Mouse (Mus musculus) CD4-positive, CD25-positive, alpha-beta regulatory T cell, adult 4 months (primary cell): ENCODE measurements around the gene Mcub. TPM values are rescaled to one million over a fixed set of nuclear protein-coding genes. Genes with fewer than 3 reads are reported as not detected.
A peak's percentile ranks its signal among the peaks of the same experiment; 100 is the strongest.

Experiments
- ATAC-seq: one replicate; pipeline ENCODE4 v1.8.0; 2017
- polyA plus RNA-seq, 2 experiments: library from polyadenylated mRNA; unstranded; fragments of 100-300 nt; shearing (Covaris generic); gene quantifications; one replicate each; pipeline ENCODE4 v1.2.1; 2017

Mcub gene
- polyA plus RNA-seq: 10 to 100 TPM; 23.8 to 24.6 TPM

DNA sequence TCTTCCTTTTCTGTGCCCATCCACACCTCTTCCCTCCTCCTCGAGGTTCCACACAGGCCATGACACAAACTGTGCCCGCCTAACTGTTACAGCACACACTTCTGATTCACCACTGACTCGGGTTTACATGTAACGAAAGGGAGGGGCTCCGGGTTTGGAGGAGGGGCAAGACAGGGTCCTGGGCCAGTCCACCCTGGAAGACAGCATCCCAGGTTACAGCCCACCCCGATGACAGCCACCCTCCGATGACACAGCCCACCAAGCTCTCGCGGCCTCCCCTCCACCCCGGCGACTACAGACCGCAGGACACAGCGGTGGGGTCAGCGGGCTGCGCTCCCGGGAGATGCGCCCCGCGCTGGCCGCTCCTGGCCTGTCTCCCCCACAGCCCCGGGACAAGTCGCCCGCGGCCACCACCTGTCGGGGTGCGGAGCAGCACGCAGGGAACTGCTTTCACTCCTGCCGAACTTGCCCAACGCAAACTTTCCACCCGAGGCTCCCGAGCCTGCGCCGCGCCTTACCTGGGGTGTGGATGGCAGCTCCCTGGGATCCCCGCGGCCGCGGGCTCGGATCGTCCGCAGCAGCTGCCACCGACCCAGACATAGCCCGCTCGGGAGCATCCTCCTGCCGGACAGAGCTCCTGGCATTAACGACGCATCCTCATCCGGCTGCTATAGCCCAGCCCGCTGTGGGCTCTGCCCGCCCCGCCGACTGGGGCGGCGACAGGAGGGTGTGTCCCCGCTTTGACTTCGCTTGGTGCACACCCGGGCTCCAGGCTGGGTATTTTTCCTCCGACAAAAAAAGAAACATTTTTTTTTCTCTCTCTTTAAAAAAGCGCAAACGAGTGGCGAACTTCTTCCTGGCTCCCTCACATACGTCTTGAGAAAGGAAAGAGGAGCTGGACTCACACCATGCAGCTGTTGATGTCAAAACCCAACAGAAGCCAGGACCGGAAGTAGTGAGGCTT, at the start of gene Mcub:
Gene Mcub, minus strand, starts transcription at position 775 of the 964 bp plus-strand sequence.
- peak; percentile 93 for ATAC-seq

DNA sequence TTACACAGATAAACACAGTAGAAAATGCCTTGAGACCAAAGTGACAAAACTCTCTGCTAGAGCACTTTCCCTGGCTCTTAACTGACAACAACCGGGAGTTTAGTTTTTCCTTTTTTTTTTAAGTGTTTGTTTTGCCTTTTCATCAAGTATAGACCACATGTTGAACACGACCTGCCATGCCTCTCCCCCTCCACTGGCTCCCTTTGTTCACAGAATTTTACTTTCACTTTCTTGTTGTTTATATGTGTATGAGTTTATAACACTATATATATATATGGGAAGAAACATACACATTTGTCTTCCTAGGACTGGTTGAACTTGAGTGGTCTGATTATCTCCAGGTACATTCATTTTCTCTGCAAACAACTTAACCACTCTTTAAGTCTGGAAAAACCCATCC, 42.9 kb upstream of the Mcub start:
- ATAC-seq: peak; percentile 71

DNA sequence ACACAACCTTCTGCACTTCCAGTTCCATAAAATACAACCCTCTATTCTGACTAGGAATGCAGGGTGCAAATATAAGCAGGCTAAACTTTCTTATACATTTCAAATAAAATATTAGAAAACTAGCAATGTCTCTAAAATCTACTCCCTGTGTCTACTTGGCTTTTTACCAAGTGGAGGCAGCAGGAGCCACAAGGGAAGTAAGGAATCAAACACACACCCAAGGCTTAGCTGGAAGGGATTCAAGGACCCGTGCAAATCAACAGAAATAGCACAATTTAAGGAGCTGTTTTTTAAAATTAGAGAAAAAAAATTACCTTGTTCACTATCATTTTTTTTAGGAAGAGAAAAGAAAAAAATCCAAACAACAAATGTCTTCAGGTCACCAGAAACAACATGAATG, 41.2 kb upstream of the Mcub start:
- no peak for ATAC-seq

DNA sequence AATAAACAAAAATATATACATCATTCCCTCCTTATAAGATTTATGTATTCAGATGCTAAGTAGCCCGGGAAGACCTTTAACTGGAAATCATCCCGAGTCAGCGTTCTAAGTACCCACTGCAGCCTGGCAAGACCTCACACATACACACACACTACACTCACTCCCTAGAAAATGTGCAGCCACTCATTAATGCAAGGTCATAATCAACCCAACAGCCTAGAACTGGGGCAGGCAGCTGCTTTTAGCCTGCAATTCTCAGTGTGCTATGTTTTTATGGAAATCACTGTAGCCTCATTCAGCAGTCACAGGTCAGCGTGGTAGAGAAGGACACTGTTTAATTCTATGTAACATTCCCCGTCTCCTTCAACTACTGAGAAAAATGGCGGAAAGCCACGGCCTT, 36.1 kb upstream of the Mcub start:
- ATAC-seq: no peak

DNA sequence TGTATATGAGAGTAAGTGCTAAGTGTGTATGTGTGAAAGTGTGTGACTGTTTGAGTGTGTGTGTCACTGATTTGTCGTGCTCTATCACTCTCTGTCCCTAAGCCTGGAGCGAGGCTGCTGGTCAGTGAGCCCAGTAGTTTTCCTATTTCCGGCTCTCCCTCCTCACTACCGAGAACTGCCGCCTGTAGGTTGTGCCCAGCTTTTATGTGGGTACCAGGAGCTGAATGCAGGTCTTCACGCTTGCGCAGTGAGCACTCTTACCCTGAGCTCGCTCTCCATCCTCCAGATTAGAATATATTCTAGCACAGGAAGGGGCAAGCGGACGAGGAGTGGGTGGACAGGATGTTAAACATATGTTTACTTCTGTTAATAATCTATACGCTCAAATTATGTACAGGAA, 30.9 kb upstream of the Mcub start:
- no peak for ATAC-seq

DNA sequence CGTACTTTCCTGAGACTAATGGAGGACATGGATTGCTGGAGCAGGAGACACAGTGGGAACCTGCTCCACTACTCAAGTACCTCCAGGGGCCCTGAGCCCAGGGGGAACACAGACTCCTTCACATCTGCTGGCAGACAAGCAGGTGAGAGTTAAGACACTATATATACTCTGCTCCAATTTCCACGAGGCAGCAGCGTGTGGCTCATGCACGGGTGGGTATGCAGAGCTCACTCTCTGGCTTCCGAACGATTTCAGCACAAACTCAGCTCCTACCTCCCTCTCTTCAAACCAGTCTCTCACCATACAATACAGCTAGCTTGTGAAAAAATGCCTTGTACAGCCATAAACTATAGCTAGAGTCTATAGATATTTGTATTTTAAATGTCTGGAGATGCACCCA, 28.5 kb upstream of the Mcub start:
- no peak for ATAC-seq

DNA sequence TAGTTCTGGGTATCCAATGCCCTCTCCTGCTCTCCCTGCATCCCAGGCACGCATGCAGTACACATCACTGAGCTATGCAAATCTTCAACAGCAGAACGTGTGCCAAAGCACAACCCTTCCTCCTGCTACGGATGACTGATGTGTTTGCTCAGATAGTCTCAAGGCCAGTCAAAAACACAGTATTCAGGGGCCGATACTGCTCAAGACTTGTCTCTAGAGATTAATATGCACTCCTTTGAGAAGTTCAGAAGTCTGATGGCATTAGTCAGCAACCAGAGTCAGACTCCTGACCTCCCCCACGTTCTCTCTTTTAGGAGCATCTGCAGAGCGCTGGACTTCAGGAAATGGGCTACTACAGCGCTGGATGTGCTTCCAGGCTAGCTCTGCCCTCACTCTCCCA, 28.0 kb upstream of the Mcub start:
- ATAC-seq: no peak

DNA sequence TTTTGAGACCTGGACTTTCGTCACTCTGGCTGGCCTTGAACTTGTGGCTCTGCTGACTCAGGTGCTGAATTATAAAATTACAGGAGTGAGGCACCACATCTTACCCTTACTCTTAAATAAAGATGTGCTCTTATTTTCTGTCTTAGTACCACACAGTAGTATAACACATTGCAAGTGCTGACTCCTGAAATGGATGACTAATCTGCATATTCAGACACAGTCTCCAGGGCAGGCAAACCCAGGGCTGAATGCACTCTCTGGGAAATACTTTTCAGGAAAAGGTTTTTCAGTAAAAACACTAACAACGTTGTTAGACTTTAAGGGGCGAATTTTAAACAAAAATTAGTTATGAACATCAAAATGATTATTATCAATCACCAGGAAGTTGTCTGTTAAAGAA, 27.3 kb upstream of the Mcub start:
- ATAC-seq: no peak

DNA sequence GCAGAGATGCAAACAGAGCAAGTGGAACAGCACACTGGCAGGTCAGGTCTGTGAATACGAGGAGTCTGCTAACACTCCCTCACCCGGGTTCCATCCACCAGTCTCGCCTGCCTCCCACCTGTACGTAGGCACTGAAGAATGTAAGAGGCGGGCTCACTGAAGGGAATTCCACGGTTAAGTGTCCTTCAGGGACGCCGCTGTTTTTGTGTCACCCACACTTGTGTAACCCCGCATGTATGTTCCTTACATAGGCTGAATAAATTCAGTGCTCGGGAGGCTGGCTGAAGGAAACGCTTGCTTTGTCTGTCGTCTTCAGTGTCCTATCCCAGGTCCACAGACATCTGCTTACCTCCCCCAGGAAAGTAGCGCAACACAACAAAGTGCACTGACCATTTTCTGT, 17.3 kb upstream of the Mcub start:
- ATAC-seq: no peak

DNA sequence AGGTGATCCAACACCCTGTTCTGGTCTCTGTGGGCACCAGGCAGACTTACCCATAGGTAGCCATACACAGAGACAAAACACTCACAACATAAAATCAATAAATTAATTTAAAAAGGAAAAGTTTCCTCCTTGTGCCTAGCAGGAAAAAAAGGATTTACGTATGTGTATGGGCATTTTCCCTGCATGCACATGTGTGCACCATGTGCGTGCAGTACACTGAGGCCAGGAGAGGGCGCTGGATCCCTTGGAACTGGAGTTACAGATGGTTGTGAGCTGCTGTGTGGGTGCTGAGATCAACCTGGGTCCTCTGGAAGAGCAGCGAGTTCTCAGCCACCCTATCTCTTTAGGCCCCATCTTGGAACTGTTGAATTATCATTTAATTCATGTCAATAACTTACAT, 15.3 kb upstream of the Mcub start:
- no peak for ATAC-seq

DNA sequence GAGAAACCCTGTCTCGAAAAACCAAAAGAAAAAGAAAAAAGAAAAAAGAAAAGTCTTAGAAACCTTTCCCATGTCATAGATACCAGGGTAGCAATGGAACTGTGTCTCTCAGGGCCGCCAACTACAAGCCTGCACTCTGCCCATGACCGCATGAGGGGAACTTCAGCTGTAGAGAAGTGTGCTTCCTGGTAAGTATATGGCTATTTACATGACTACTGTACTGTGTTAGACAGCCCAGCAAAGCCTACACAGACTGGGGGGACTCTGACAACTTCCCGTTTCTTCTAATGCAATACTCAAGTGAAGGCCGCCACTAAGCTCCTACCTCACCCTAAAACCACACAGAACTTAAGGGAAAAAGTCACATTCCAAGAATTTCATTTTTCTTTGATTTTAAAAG, 14.8 kb upstream of the Mcub start:
- no peak for ATAC-seq

DNA sequence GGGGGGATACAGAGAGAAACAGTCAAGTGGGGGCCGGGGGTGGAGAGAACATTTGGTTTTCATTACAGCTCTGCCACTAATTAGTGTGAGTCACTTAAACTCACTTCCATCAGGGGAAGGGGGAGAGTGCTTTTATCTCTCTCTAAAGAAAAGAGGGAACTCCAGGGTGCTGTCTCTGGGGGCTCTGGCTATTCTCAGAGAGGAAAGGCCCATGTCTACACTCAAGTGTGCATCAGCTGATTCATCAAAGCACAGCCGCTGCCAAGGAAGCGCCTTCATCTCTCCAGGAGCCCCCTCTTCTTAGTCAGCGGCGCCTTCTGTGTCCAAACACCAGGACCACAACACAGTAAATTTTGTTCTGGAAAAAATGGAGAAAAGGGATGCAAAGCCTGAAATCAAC, 12.3 kb upstream of the Mcub start:
- no peak for ATAC-seq

DNA sequence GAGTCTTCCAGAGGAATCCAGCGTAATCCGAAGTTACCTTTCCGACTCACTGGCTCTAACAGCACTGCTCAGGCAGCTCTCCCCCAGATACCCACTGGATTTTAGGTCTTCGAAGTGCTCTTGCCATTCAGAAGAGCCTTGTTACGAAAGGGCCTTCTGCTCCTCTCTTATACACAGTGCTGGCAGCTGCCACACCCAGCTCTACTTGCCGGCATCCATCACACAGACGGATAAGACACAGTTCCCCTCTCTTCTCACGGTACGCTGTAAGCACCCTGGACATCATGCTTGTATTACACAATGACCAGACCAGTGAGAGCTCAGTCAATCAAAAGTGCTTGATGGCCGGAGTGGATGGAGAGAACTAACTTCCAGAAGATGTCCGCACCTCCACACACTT, 11.8 kb upstream of the Mcub start:
- ATAC-seq: no peak

DNA sequence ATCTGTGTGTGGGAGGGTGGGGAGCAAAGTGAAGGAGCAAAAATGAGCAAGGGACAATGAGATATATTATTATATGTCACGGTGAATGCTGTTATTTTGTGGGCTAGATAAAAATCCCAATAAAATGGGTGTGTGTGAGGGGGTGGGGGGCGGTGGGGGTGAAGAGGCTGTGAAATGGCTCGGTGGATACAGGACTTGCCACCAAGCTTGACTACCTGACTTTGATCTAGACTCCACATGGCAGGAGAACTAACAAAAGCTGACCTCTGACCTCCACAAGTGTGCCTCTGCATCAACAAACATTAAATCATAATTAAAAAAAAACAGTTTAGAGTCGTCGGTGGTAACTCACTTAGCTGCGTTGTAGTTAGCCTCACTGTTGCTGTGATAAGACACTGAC, 9.5 kb upstream of the Mcub start:
- ATAC-seq: no peak

DNA sequence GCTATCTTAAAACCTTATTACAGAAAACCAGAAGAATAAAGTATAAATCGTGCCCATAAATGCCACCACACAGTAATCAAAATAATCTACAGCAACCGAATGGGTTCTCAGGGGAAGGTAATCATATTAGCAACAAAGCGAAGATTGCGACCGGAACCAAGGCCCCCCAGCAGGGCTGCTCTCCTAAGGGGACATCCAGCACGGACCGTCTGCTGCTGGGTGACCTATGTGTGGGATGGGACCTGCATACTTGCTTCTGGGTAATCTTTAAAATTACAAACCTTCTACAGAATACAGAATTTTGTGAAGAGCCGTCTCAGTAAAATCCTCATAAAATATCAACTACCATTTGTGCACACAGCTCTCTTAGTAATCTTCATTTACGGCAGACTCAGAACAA, 8.7 kb upstream of the Mcub start:
- ATAC-seq: no peak

DNA sequence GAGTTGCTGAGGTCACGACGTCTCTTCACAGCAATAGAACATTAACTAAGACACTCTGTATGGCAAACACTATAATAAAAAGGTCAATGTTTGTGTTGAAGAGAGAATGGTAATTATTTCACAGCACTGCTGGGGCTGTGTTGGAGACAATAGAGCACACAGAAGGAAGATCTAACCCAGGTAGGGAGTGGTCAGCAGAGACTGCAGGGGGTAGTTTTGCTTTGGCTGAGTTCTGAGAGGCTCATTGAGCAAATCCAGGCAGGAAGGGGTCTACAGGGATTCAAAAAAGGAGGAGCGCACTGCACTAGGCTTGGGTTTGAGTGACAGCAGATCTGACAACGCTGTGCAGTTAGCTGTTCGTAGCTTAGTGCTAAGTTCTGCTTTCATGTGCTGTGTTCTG, 6.3 kb upstream of the Mcub start:
- ATAC-seq: no peak

DNA sequence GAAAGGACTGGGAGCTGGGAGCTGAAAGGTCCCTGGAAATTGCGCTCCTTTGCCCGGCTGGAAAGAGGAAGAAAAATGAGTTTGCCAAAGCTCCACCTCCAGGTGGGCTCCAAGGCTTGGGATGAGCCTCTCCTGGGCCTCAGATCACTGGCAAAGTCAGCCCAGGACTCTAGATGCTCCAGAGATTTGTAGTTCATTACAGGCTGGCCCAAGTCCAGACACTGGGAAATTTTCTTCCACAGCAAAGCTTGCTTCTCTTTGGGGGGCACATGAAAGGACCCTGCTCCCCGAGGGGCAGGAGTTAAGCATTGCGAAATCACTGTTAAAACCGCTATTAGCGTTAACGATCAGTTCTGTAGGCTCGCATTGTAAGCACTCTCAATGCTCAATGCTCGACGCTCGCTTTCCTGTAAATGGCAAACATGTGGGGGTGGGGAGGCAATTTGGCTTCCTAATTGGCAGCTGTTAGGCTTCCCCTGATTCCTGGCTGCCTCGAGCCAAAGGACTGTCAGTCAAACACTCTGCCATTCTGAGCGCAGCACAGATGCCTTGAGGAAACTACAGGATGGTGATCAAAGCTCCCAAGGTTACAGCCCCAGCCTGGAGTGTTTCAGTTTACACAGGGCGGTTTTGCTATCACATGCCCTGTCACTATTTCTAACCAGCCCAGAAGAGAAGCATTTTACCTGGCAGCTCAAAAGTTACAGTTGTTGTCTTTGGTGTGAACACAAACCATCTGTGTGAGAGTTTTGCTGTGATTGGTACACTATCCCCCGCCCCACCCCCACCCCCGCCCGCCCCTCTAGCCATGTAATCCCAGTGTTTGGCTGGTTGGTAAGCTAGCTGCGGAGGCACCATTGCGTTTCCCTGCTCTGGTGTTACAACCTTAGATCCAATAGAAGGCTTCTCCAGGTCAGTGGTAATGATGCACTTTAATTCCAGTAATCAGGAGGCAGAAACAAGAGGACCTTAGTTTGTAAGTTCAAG, 816 bp upstream of the Mcub start:
- no peak for ATAC-seq

DNA sequence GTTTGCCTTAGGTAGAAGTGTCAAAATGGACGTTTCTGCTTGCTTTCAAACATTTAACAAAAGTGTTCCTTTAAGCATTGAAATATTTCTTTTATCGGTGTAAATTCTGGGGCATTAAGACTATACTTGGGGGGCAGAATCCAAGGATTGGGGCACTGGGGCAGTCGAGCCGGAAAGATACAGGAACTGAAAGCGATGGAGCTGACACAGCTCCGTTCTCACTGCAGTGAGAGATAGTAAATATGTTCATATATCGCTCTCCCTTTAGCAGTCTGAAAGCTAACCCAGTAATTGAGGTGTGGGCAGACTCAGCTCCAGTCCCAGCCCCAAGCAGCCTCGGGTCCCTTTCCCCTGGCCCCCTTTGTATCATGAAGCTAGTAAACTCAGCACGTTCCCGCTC, 975 bp downstream of the Mcub start:
- no peak for ATAC-seq

DNA sequence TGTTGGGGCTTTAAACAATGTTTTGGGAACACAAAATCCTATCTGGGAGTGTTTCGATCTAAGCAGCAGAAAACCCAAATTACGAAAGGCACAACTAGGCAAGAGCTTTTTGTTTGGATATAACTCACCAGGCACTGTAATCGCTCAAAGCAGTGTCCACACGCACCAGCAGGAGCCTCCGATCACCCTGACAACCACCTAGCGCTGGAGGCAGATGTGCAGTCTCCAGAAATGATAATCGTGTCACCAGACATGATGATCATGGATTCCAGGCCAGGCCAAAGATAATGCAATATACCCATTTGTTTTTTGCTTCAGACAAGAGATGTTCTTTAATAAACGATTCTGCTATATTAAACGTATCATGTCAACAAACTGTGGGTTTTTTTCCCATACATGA, 2.1 kb downstream of the Mcub start:
- no peak for ATAC-seq

DNA sequence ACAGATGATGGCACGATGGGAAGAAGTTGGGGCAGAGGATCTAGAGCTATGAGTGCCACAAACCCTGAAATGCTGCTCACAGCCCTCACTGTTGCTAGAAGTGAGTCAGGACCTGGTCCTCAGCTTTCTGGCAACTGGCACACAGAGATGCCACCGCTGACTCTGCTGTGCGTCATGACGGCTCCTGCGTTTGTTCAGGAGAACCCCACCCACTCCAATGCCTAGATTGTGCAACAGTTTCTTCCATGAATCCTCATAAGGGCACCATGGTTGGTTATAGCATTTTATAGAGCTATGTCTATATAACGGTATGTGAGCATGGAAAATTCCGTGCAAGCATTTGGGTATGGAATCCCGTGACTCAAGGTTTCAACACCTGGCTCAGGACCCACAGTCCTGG, 5.3 kb downstream of the Mcub start:
- ATAC-seq: no peak

DNA sequence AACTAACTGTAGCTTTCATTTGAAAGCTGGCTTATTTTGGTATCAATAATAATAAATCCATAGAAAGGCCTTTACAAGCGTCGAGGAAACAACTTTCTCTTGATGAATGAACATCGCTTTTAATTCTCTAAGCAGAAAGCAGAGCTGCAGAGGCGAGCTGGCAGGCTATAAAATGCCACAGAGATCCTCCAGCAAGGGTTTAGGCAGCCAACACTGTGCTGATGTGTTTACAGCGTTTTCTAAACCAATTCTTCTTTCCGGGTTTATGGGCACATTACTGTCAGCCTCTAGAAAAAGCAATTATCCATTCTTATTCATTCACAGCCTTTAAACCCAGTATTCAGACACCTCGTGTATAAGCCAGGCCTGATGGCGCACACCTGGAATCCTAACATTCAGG, 7.5 kb downstream of the Mcub start:
- ATAC-seq: no peak

DNA sequence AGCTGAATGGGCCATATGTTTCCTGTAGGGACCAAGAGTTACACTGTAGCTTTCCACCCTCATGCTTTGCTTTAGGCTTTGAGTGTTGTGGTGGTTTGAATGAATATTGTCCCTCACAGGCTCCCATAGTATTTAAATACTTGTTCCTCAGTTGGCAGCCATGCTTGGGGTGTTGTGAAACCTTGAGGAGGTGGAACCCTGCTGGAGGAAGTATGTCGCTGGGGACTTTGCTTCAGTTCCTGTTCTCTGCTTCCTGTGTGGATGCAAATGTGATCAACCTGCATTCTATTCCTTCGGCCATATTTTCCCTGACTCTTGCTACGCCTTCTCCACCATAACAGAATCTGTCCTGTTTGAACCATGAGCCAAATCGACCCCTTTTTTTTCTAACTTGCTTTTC, 16.7 kb downstream of the Mcub start:
- no peak for ATAC-seq

DNA sequence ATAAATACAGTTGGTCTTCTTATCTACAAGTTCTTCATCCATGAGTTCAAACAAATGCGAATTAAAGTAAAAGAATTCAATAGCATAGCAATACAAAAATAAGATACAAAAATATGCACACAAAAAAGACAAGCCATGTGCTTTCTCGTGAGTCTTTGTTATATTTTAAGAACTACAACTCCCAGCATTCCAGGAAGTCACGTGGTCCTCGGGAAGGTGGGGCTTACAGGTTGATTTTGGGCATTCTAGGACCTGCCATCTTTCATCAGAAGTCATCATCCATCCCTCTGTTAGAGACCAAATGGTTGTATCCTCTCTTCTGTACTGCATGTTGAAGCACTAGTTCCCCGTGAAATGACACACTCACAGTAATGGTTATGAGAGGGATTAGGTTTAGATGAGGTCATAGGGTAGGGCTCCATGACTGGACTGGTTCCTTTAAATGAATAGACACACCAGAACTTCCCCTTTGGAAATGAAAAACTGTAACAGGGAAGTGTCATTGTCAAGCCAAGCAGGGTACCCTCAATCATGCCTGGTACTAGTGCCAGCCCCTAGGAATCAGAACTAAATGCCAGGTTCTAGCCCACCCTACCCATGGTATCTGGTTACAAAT, 20.7 kb downstream of the Mcub start:
- no peak for ATAC-seq
